Mouse (Mus musculus): ENCODE measurements around the gene Gm10282. TPM values are rescaled to one million over a fixed set of nuclear protein-coding genes. Genes with fewer than 3 reads are reported as not detected.

Gm10282 gene
- polyA plus RNA-seq, 1 experiment = 1.1 TPM

DNA sequence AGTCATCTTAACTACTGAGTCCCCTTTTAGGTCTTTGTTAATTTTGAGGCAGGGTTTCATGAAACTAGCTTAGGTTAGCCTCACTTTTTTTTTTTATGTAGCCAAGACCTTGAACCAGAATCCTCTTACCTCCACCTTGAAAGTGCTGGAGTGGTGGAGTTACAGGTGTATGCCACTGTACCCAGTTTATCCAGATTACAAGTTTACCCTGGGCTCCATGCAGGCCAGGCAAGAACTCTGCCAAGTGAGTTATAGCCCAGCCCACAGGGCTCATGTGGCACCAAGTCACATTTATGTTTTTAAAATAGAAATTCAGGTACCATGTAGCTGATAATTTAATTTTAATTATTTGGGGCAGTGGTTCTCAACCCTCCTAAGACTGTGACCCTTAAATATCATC is 43.6 kb downstream of the Gm10282 start:
- DNase-seq (ENCODE audit: low read depth) = no peak

DNA sequence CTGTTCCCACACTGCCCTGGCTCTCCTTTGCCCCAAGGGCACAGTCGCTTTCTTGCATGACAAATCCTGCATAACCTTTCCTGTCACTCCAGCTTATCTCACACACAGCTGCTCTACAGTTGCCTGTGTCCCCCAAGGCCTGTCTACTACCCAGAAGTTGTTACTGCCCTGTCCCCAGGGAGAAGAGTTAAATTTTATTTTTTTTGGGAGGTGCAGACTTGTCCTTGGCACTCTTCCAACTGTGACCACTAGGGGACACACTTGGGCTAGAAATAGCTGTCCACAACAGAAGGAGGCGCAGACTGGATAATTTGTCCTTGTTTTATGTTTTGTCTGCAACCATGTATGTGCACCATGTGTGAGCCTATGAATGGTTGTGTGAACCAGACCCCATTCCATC is 44.0 kb downstream of the Gm10282 start:
- DNase-seq (ENCODE audit: low read depth) = no peak

DNA sequence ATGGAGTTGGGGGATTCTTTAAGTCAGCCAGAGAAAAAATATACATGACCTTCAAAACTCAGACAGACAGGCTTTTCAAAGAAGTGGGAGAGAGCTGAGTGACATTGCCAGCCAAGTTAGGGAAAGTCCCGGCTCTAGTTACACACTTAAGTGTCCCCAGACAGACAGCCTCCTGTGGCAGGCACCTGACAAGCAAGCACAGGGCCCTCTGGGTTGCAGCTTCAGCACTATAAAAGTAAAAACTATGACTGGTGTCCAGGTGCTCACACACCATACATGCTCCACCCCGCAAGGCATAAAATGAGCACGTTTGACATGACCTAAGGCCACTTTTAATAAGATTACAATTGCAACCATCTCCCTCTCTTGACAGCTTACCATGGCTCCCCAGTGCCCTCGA is 44.5 kb downstream of the Gm10282 start:
- DNase-seq (ENCODE audit: low read depth) = no peak

DNA sequence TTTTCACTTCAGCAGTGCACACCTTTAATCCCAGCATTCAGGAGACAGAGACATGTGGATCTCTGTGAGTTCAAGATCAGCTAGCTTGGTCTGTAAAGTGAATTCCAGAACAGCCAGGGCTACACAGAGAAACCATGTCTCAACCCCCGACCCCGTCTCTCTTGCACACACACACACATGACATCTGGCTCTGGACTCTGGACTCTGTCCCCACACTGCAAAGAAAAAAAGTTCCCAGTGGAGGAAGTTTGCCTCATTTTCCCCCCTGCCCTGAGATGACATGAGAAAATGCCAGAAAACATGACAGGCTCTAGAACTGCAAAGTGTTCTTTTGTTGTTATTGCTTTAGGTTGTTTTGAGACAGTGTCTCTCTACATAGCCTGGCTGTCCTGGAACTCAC is 45.2 kb downstream of the Gm10282 start:
- DNase-seq (ENCODE audit: low read depth) = no peak

DNA sequence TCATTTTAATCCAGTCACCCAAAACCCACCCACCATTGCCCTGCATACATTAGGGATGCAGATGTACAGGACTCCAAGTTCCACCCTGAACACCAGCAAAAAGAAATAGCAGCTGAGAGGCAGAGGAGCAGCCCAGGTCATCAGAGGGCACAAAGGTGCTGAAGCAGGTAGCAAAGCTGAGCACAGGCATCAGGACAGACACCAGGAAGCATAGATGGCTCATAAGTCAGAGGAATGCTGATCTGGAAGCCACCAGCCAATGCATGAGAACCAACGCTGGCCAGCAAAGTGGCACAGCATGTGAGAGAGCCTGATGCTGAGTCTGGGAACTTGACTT is 47.2 kb downstream of the Gm10282 start:
- no peak for DNase-seq (ENCODE audit: low read depth)

DNA sequence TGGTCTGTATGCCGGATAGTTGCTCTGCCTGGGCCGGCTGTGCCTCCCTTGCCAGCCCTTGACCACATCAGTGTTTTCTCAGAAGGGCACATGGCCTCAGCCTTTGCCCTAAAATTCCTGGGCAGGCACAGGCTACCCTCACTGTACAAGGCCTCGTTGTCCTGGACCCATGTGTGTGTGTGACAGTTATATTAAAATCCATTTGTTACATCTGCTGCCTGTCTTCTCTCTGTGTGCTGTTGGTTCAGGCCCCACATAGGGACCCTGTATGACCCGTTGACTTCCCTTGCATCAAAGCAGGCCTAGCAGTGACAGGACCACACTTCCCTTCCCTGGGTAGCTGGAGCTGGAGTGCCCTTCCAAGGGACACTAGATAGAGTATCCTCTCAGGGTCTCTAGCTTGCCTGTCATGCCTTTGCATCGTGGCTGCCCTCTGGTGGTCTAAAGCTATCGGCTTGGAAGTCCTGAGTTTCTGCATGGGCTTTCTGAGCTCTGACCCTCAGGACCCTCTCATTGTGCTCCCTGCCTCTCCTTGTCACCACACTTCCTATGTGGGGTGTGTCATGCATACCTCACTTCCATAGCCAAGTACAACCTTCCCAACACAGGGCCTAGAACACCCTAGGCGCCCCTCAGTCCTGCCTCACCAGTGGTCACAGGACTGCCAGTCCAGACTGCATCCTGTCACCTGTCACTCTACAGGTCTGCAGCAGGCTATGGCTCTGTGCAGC is 47.7 kb downstream of the Gm10282 start:
- DNase-seq (ENCODE audit: low read depth) = no peak

Other genes with a start within 250 kb of the Gm10282 start
- not detected in 2 replicates for gene Olfr373, start 222.1 kb downstream of the Gm10282 start, polyA plus RNA-seq (2012; rRNA removed)
- 0.01 TPM in 1 of 2 replicates, not detected in the other for gene Olfr374, start 198.2 kb downstream of the Gm10282 start, polyA plus RNA-seq (2012; rRNA removed)
- 76.9 and 97.8 TPM in 2 replicates for gene Tpm4, start 170.3 kb downstream of the Gm10282 start, polyA plus RNA-seq (2012; rRNA removed)
- 51.7 and 73.6 TPM in 2 replicates for gene Rab8a, start 144.1 kb downstream of the Gm10282 start, polyA plus RNA-seq (2012; rRNA removed)
- gene Hsh2d, start 115.6 kb downstream of the Gm10282 start, polyA plus RNA-seq (2012; rRNA removed) = 0.16 and 0.35 TPM in 2 replicates
- gene Cib3, start 92.4 kb downstream of the Gm10282 start, polyA plus RNA-seq (2012; rRNA removed) = 0.22 TPM in 1 of 2 replicates, not detected in the other
- not detected in 2 replicates for gene Gm11034, start 91.6 kb downstream of the Gm10282 start, polyA plus RNA-seq (2012; rRNA removed)
- gene Fam32a, start 85.5 kb downstream of the Gm10282 start, polyA plus RNA-seq (2012; rRNA removed) = 50.0 and 55.2 TPM in 2 replicates
- gene Ap1m1, start 65.2 kb downstream of the Gm10282 start, polyA plus RNA-seq (2012; rRNA removed) = 50.6 and 54.7 TPM in 2 replicates
- 17.8 and 25.9 TPM in 2 replicates for gene Klf2, start 13.8 kb upstream of the Gm10282 start, polyA plus RNA-seq (2012; rRNA removed)
- gene Eps15l1, start 116.2 kb upstream of the Gm10282 start, polyA plus RNA-seq (2012; rRNA removed) = 43.3 and 46.3 TPM in 2 replicates
- gene Calr3, start 138.6 kb upstream of the Gm10282 start, polyA plus RNA-seq (2012; rRNA removed) = 0.81 and 1.7 TPM in 2 replicates
- 7.6 and 8.1 TPM in 2 replicates for gene 1700030K09Rik, start 138.6 kb upstream of the Gm10282 start, polyA plus RNA-seq (2012; rRNA removed)
- gene Cherp, start 170.0 kb upstream of the Gm10282 start, polyA plus RNA-seq (2012; rRNA removed) = 24.6 and 44.4 TPM in 2 replicates
- gene Slc35e1, start 187.4 kb upstream of the Gm10282 start, polyA plus RNA-seq (2012; rRNA removed) = 65.5 and 66.4 TPM in 2 replicates
- 7.3 and 10.0 TPM in 2 replicates for gene Med26, start 243.0 kb upstream of the Gm10282 start, polyA plus RNA-seq (2012; rRNA removed)